Mouse (Mus musculus) CD4-positive helper T cell, adult 2 months (primary cell): ENCODE measurements around the gene Gjb4.

ENCODE experiments used
- DNase-seq: peaks from one replicate; pipeline ENCODE4 v3.0.0-alpha.2; 2012; ENCODE audit warnings: low read depth, missing footprints, low spot score

Gjb4 gene

GRCm38 (mm10) chr4:127353951-127354438 is at the start of gene Gjb4:
Gene Gjb4 (minus strand): TSS chr4:127354081.
- no peak for DNase-seq

- no peak for DNase-seq
These were observed 48.7 kb upstream of the Gjb4 start for GRCm38 (mm10) chr4:127402614-127403013.

- no peak for DNase-seq
These were observed 48.3 kb upstream of the Gjb4 start for GRCm38 (mm10) chr4:127402166-127402565.

- DNase-seq, result no peak
These were observed 46.6 kb upstream of the Gjb4 start for GRCm38 (mm10) chr4:127400165-127401145.

GRCm38 (mm10) chr4:127395591-127395990 is 41.7 kb upstream of the Gjb4 start:
- DNase-seq, result no peak

- no peak for DNase-seq
These were observed 35.8 kb upstream of the Gjb4 start for GRCm38 (mm10) chr4:127389645-127390044.

GRCm38 (mm10) chr4:127377344-127377743 is 23.5 kb upstream of the Gjb4 start:
- DNase-seq, result no peak

GRCm38 (mm10) chr4:127375541-127376177 is 21.8 kb upstream of the Gjb4 start:
- DNase-seq, result no peak

- no peak for DNase-seq
These were observed 20.8 kb upstream of the Gjb4 start for GRCm38 (mm10) chr4:127374645-127375044.

GRCm38 (mm10) chr4:127373491-127373890 is 19.6 kb upstream of the Gjb4 start:
- DNase-seq, result no peak

GRCm38 (mm10) chr4:127371546-127371945 is 17.7 kb upstream of the Gjb4 start:
- no peak for DNase-seq

- no peak for DNase-seq
These were observed 16.6 kb upstream of the Gjb4 start for GRCm38 (mm10) chr4:127370447-127370846.

GRCm38 (mm10) chr4:127368379-127368973 is 14.6 kb upstream of the Gjb4 start:
- no peak for DNase-seq

GRCm38 (mm10) chr4:127365834-127366233 is 12.0 kb upstream of the Gjb4 start:
- no peak for DNase-seq

- no peak for DNase-seq
These were observed 11.6 kb upstream of the Gjb4 start for GRCm38 (mm10) chr4:127365433-127365832.

GRCm38 (mm10) chr4:127364431-127364830 is 10.6 kb upstream of the Gjb4 start:
- no peak for DNase-seq

- DNase-seq, result no peak
These were observed 9.4 kb upstream of the Gjb4 start for GRCm38 (mm10) chr4:127363331-127363730.

- DNase-seq, result no peak
These were observed 8.6 kb upstream of the Gjb4 start for GRCm38 (mm10) chr4:127362520-127362919.

- no peak for DNase-seq
These were observed 4.1 kb upstream of the Gjb4 start, which contains the start of gene Gjb5 for GRCm38 (mm10) chr4:127358018-127358417. Gene Gjb5 (minus strand): TSS chr4:127358181.

GRCm38 (mm10) chr4:127354506-127355485 is 915 bp upstream of the Gjb4 start:
- DNase-seq, result no peak

- DNase-seq, result no peak
These were observed 1.3 kb downstream of the Gjb4 start for GRCm38 (mm10) chr4:127352594-127352993.
